Mouse (Mus musculus): ENCODE measurements at regions not wholly inside any gene's neighbourhood (a gene's known extent, or its start where the extent isn't known, plus 50 kb on each side); places are given as distances from the start of the nearest gene placed in this dataset.
A peak's percentile ranks its signal among the peaks of the same experiment; 100 is the strongest.

DNA sequence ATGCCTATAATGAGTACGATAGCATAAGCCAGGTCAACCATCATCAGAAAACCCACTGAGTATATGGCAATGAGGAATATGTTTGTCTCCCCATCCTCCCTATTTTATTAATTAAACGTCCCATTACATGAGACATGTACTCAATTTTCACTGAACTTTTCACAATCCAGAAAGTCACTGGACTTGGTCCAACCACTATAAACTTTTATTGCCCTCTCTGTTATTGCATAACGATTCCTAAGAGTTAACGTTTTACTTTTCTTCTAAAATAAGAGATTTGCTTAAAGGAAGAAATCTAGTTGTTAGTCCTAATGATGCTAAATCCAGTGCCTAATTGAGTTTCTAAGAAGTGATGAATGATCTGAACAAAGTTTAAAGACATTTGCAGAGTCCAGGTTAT, 236.0 kb upstream of the Atp2b1 start:
- Histone ChIP-seq H3K79me3 (ENCODE audit: low read depth) (no peaks in the 10 kb centered on the region), H3K4me3 (ENCODE audit: insufficient read depth, poor library complexity, severe bottlenecking) (no peak overlapping the region), H3K36me3 (ENCODE audit: control insufficient read depth, insufficient read depth) (no peaks in the 10 kb centered on the region), H3K27me3 (ENCODE audit: control insufficient read depth, insufficient read depth, insufficient read length) (no peaks in the 10 kb centered on the region), H3K79me2 (ENCODE audit: control insufficient read depth, insufficient read depth) (no peaks in the 10 kb centered on the region), H3ac (ENCODE audit: control insufficient read depth, insufficient read length, low read depth) (no peak overlapping the region)
- TF ChIP-seq CEBPB (IDR thresholded peaks at IDR 0.05; ENCODE audit: low read depth) (peak; percentile 21), FOSL1 (IDR thresholded peaks at IDR 0.05; ENCODE audit: insufficient read depth, low read length, poor library complexity, severe bottlenecking) (no peak)

DNA sequence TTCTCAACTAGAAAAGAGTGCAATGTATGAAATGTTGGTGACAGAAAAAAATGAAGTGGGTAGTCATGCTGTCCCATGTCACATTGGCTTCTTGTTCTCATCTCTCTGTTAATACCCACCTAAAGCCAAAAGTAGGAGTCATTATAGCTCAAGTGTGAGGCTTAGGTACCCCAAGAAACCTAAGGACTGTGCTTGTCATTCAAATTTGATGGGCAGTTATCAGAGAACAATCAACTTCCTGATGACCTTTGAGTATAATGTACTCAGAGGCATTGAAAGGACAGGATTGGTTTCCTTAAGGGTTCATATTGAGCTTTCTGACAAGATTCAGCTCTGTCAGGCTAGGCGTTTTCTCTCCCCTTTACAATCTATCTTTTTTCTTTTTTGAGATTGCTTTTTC, 231.8 kb upstream of the Atp2b1 start:
- H3K4me3 ChIP-seq (ENCODE audit: insufficient read depth, poor library complexity, severe bottlenecking): no peak overlapping the region
- no peak overlapping the region for H3ac ChIP-seq (ENCODE audit: control insufficient read depth, insufficient read length, low read depth)
- TF ChIP-seq USF1 (IDR thresholded peaks at IDR 0.05; ENCODE audit: low read depth) (no peak), CEBPB (IDR thresholded peaks at IDR 0.05; ENCODE audit: low read depth) (no peak), FOSL1 (IDR thresholded peaks at IDR 0.05; ENCODE audit: insufficient read depth, low read length, poor library complexity, severe bottlenecking) (no peak), MAX (IDR thresholded peaks at IDR 0.05) (no peak), CTCF (IDR thresholded peaks at IDR 0.05; ENCODE audit: control insufficient read depth, insufficient read depth, insufficient read length) (no peak), MYOD1 (IDR thresholded peaks at IDR 0.05; ENCODE audit: control insufficient read depth, insufficient read length, low read depth) (no peak), MYOG (IDR thresholded peaks at IDR 0.05; ENCODE audit: control insufficient read depth, extremely low read depth, insufficient read length) (no peak)
- no peaks in the 10 kb centered on the region for H3K36me3 ChIP-seq (ENCODE audit: control insufficient read depth, insufficient read depth)
- no peaks in the 10 kb centered on the region for H3K79me3 ChIP-seq (ENCODE audit: low read depth)
- H3K79me2 ChIP-seq (ENCODE audit: control insufficient read depth, insufficient read depth): no peaks in the 10 kb centered on the region
- H3K27me3 ChIP-seq (ENCODE audit: control insufficient read depth, insufficient read depth, insufficient read length): no peaks in the 10 kb centered on the region

DNA sequence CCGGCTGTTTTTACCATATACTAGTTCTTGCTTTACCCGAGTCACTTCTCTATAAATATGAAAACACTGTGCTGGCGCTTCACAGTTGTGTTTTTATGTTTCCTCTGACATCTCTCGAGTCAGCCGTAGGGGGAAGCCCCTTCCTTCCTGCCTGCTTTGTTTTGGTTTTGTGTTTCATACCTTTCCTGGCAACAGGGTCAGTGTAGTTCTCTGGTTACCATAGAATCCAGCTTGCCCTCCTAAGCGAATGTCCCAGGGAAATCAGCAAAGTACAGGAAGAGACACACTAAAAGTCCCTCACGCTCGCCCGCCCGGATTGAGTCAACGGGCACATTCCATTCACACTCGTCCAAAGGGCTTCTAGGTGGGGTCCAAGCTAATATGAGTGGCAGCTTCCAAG, 230.0 kb upstream of the Atp2b1 start:
- Histone ChIP-seq H3ac (ENCODE audit: control insufficient read depth, insufficient read length, low read depth) (no peak overlapping the region), H3K79me2 (ENCODE audit: control insufficient read depth, insufficient read depth) (no peaks in the 10 kb centered on the region), H3K27me3 (ENCODE audit: control insufficient read depth, insufficient read depth, insufficient read length) (no peaks in the 10 kb centered on the region), H3K79me3 (ENCODE audit: low read depth) (no peaks in the 10 kb centered on the region), H3K4me3 (ENCODE audit: insufficient read depth, poor library complexity, severe bottlenecking) (no peak overlapping the region), H3K36me3 (ENCODE audit: control insufficient read depth, insufficient read depth) (no peaks in the 10 kb centered on the region)
- TF ChIP-seq MAX (IDR thresholded peaks at IDR 0.05): no peak
- no peak for TF ChIP-seq FOSL1 (IDR thresholded peaks at IDR 0.05; ENCODE audit: insufficient read depth, low read length, poor library complexity, severe bottlenecking)
- no peak for TF ChIP-seq CEBPB (IDR thresholded peaks at IDR 0.05; ENCODE audit: low read depth)
- no peak for TF ChIP-seq MYOG (IDR thresholded peaks at IDR 0.05; ENCODE audit: control insufficient read depth, extremely low read depth, insufficient read length)
- no peak for TF ChIP-seq CTCF (IDR thresholded peaks at IDR 0.05; ENCODE audit: control insufficient read depth, insufficient read depth, insufficient read length)
- TF ChIP-seq USF1 (IDR thresholded peaks at IDR 0.05; ENCODE audit: low read depth): no peak
- no peak for TF ChIP-seq MYOD1 (IDR thresholded peaks at IDR 0.05; ENCODE audit: control insufficient read depth, insufficient read length, low read depth)

DNA sequence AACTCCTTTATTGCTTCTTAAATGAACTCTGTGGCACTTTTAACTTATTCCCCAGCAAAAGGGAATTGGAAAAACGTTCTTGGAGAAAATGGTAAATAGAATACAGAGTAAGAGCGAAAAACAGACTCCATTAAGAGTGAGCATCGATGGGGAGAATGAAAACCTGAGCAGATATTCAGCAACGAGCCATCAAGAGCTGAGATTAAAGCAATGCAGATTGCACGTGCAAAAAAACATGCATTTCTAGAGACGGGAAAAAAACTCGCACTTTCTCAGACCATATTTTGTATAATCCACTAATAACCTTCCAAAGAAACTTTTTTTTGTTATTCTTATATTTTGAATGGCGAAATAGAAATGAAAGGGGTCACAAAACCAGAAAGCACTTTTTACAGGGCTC, 229.5 kb upstream of the Atp2b1 start:
- no peaks in the 10 kb centered on the region for H3K27me3 ChIP-seq (ENCODE audit: control insufficient read depth, insufficient read depth, insufficient read length)
- TF ChIP-seq MYOG (IDR thresholded peaks at IDR 0.05; ENCODE audit: control insufficient read depth, extremely low read depth, insufficient read length) (no peak), FOSL1 (IDR thresholded peaks at IDR 0.05; ENCODE audit: insufficient read depth, low read length, poor library complexity, severe bottlenecking) (no peak), CEBPB (IDR thresholded peaks at IDR 0.05; ENCODE audit: low read depth) (no peak), MYOD1 (IDR thresholded peaks at IDR 0.05; ENCODE audit: control insufficient read depth, insufficient read length, low read depth) (no peak), MAX (IDR thresholded peaks at IDR 0.05) (no peak), USF1 (IDR thresholded peaks at IDR 0.05; ENCODE audit: low read depth) (no peak), CTCF (IDR thresholded peaks at IDR 0.05; ENCODE audit: control insufficient read depth, insufficient read depth, insufficient read length) (no peak)
- no peaks in the 10 kb centered on the region for H3K79me3 ChIP-seq (ENCODE audit: low read depth)
- no peak overlapping the region for H3K4me3 ChIP-seq (ENCODE audit: insufficient read depth, poor library complexity, severe bottlenecking)
- no peaks in the 10 kb centered on the region for H3K36me3 ChIP-seq (ENCODE audit: control insufficient read depth, insufficient read depth)
- no peak overlapping the region for H3ac ChIP-seq (ENCODE audit: control insufficient read depth, insufficient read length, low read depth)
- no peaks in the 10 kb centered on the region for H3K79me2 ChIP-seq (ENCODE audit: control insufficient read depth, insufficient read depth)

DNA sequence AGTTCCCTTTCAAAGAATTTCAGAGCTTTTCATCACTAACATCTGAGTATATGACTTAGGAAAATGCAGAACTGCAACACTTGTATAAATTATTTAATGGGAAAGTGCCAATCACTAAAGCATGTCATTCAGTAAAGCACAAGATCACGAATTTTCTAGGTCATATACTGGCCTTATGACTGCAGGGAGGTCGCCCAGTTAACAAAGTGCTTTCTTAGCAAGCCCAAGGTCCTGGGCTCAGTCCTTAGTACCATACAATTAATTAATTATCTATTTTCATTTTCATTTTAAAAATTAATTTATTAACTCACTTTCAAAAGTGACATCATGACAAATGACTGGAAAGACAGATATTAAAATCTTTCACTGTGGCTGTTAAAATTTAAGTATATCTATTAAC, 228.5 kb upstream of the Atp2b1 start:
- H3ac ChIP-seq (ENCODE audit: control insufficient read depth, insufficient read length, low read depth): no peak overlapping the region
- H3K79me3 ChIP-seq (ENCODE audit: low read depth): no peaks in the 10 kb centered on the region
- no peak overlapping the region for H3K4me3 ChIP-seq (ENCODE audit: insufficient read depth, poor library complexity, severe bottlenecking)
- TF ChIP-seq MAX (IDR thresholded peaks at IDR 0.05): no peak
- no peak for TF ChIP-seq USF1 (IDR thresholded peaks at IDR 0.05; ENCODE audit: low read depth)
- TF ChIP-seq CTCF (IDR thresholded peaks at IDR 0.05; ENCODE audit: control insufficient read depth, insufficient read depth, insufficient read length): no peak
- no peak for TF ChIP-seq MYOG (IDR thresholded peaks at IDR 0.05; ENCODE audit: control insufficient read depth, extremely low read depth, insufficient read length)
- no peak for TF ChIP-seq FOSL1 (IDR thresholded peaks at IDR 0.05; ENCODE audit: insufficient read depth, low read length, poor library complexity, severe bottlenecking)
- TF ChIP-seq CEBPB (IDR thresholded peaks at IDR 0.05; ENCODE audit: low read depth): no peak
- no peak for TF ChIP-seq MYOD1 (IDR thresholded peaks at IDR 0.05; ENCODE audit: control insufficient read depth, insufficient read length, low read depth)
- H3K36me3 ChIP-seq (ENCODE audit: control insufficient read depth, insufficient read depth): no peaks in the 10 kb centered on the region
- no peaks in the 10 kb centered on the region for H3K27me3 ChIP-seq (ENCODE audit: control insufficient read depth, insufficient read depth, insufficient read length)
- no peaks in the 10 kb centered on the region for H3K79me2 ChIP-seq (ENCODE audit: control insufficient read depth, insufficient read depth)

DNA sequence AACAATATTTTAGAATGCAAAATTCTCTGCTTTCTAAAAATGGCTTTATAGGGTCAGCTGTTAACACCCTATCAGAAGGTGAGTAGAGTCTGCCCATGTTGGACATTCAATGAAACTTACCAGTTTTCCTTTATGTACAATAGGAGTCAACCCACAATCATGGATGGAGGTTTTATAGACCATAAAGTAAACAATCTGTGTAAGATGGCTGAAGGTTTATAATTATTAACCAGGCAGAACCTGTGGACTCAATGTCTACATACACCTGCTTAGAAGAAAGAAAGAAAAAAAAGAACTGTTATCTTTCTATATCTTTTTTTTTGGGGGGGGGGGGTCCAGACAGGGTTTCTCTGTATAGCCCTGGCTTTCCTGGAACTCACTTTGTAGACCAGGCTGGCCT, 227.8 kb upstream of the Atp2b1 start:
- Histone ChIP-seq H3K27me3 (ENCODE audit: control insufficient read depth, insufficient read depth, insufficient read length) (no peaks in the 10 kb centered on the region), H3K36me3 (ENCODE audit: control insufficient read depth, insufficient read depth) (no peaks in the 10 kb centered on the region), H3ac (ENCODE audit: control insufficient read depth, insufficient read length, low read depth) (no peak overlapping the region), H3K79me2 (ENCODE audit: control insufficient read depth, insufficient read depth) (no peaks in the 10 kb centered on the region), H3K4me3 (ENCODE audit: insufficient read depth, poor library complexity, severe bottlenecking) (no peak overlapping the region), H3K79me3 (ENCODE audit: low read depth) (no peaks in the 10 kb centered on the region)
- TF ChIP-seq MYOD1 (IDR thresholded peaks at IDR 0.05; ENCODE audit: control insufficient read depth, insufficient read length, low read depth) (no peak), USF1 (IDR thresholded peaks at IDR 0.05; ENCODE audit: low read depth) (no peak), MAX (IDR thresholded peaks at IDR 0.05) (no peak)

Measured in C2C12 (cell line).